Mouse (Mus musculus) limb, embryonic 13.5 days (tissue): ENCODE data around the gene Mecom. TPM values are rescaled to one million over a fixed set of nuclear protein-coding genes. Genes with fewer than 3 reads are reported as not detected.

Experiments used
- ATAC-seq: fragments of 200-750 bp; cut with Nextera tagmentation; 2 replicates; pipeline ENCODE4 v1.8.0; 2017; ENCODE audit warnings: low read depth, moderate number of reproducible peaks, moderate TSS enrichment; ENCODE audit not compliant: low FRiP score
- H3K27ac ChIP-seq: fragments of 300-500 bp; sonication (generic); 2 replicates; pipeline ENCODE4 v1.5.1; 2015; ENCODE audit warnings: inconsistent platforms, mild to moderate bottlenecking, moderate library complexity
- H3K27me3 ChIP-seq: fragments of 300-500 bp; sonication (generic); 2 replicates; pipeline ENCODE4 v1.6.1; 2015; ENCODE audit warnings: mild to moderate bottlenecking, inconsistent platforms
- H3K36me3 ChIP-seq: fragments of 300-500 bp; sonication (generic); 2 replicates; pipeline ENCODE4 v1.6.1; 2015; ENCODE audit warnings: inconsistent platforms, mild to moderate bottlenecking, moderate library complexity
- H3K4me1 ChIP-seq: fragments of 300-500 bp; sonication (generic); 2 replicates; pipeline ENCODE4 v1.6.1; 2015; ENCODE audit warnings: inconsistent platforms
- H3K4me2 ChIP-seq: fragments of 300-500 bp; sonication (generic); replicated peaks from 2 replicates; pipeline ENCODE4 v1.6.1; 2015; ENCODE audit warnings: inconsistent platforms, mild to moderate bottlenecking, moderate library complexity
- H3K4me3 ChIP-seq: fragments of 300-500 bp; sonication (generic); 2 replicates; pipeline ENCODE4 v1.5.1; 2015; ENCODE audit warnings: moderate library complexity, mild to moderate bottlenecking, inconsistent platforms
- H3K9ac ChIP-seq: fragments of 300-500 bp; sonication (generic); 2 replicates; pipeline ENCODE4 v1.6.1; 2015; ENCODE audit warnings: mild to moderate bottlenecking, inconsistent platforms
- H3K9me3 ChIP-seq: fragments of 300-500 bp; sonication (generic); 2 replicates; pipeline ENCODE4 v1.6.1; 2016; ENCODE audit warnings: inconsistent platforms
- WGBS: fragments of 180-500 bp; shearing (Covaris S2); methylation state at CpG from one replicate; pipeline ENCODE4 v1.1.7; 2015; 5-methylcytosine and 5-hydroxymethylcytosine counted together
- polyA plus RNA-seq: library from polyadenylated mRNA; unstranded; fragments of >200 nt; fragmentation: Nextera tagmentation; extraction: Ambion mirVana; gene quantifications from 2 replicates; pipeline ENCODE4 v1.2.1, GENCODE M21; 2015

Gene Mecom
- polyA plus RNA-seq, 1 experiment from 2014 or later: 90.7 TPM

DNA sequence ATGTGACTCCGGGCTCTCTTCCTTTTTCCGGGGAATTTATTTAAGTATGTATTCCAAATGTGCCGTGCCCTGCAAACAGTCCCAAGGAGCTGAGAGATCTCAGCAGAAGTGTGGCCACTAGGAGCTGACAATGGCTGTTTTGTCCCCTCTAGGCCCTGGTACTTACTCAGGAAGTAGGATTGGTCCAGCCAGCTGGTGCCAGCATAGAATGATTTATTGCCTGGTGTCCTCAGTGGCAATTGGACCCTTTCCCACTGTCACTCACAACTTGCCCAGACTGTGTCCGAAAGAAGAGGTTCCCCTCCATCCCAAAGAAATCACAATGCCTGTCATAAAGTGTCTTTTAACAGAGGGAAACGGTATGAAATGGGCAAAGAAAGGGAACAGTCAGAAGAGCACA lies 340.4 kb downstream of the Mecom start:
- no peak overlapping the region for H3K4me3 ChIP-seq
- no peaks in the 10 kb centered on the region for H3K36me3 ChIP-seq
- H3K9ac ChIP-seq: no peak overlapping the region
- H3K27me3 ChIP-seq: no peaks in the 10 kb centered on the region
- WGBS: 45% methylated on average over 5 of the region's 5 CpGs
- H3K27ac ChIP-seq: peak overlapping the region; percentile 33; the same call in 1 of the 2 replicates
- H3K4me2 ChIP-seq: no peak overlapping the region
- no peak for ATAC-seq
- H3K9me3 ChIP-seq: no peaks in the 10 kb centered on the region
- H3K4me1 ChIP-seq: peaks cover 34% of the 10 kb centered on the region

- Histone ChIP-seq H3K9ac (no peak overlapping the region), H3K27ac (no peak overlapping the region)
- WGBS: 57% methylated on average over 8 of the region's 8 CpGs
Measured at GRCm38 (mm10) chr3:30206123-30206522, 341.7 kb downstream of the Mecom start.

GRCm38 (mm10) chr3:30203764-30204163 lies 344.0 kb downstream of the Mecom start:
- WGBS: 79% methylated on average over 2 of the region's 2 CpGs
- Histone ChIP-seq H3K4me3 (no peak overlapping the region), H3K27me3 (no peaks in the 10 kb centered on the region), H3K4me1 (peaks cover 35% of the 10 kb centered on the region), H3K4me2 (no peak overlapping the region), H3K27ac (no peak overlapping the region), H3K36me3 (no peaks in the 10 kb centered on the region), H3K9ac (no peak overlapping the region), H3K9me3 (no peaks in the 10 kb centered on the region)
- no peak for ATAC-seq

More at GRCm38 (mm10) chr3:30206123-30206522, 341.7 kb downstream of the Mecom start:
- no peaks in the 10 kb centered on the region for H3K9me3 ChIP-seq
- no peaks in the 10 kb centered on the region for H3K27me3 ChIP-seq
- peaks cover 36% of the 10 kb centered on the region for H3K4me1 ChIP-seq
- no peak for ATAC-seq
- H3K4me3 ChIP-seq: no peak overlapping the region
- no peak overlapping the region for H3K4me2 ChIP-seq
- H3K36me3 ChIP-seq: no peaks in the 10 kb centered on the region

GRCm38 (mm10) chr3:30198854-30199253 lies 349.0 kb downstream of the Mecom start:
- H3K27ac ChIP-seq: no peak overlapping the region
- peaks cover 17% of the 10 kb centered on the region for H3K4me1 ChIP-seq
- no peaks in the 10 kb centered on the region for H3K27me3 ChIP-seq
- H3K9ac ChIP-seq: no peak overlapping the region
- no peaks in the 10 kb centered on the region for H3K9me3 ChIP-seq
- no peaks in the 10 kb centered on the region for H3K36me3 ChIP-seq
- H3K4me3 ChIP-seq: no peak overlapping the region
- H3K4me2 ChIP-seq: no peak overlapping the region
- WGBS: 75% methylated on average over 2 of the region's 2 CpGs
- ATAC-seq: no peak

DNA sequence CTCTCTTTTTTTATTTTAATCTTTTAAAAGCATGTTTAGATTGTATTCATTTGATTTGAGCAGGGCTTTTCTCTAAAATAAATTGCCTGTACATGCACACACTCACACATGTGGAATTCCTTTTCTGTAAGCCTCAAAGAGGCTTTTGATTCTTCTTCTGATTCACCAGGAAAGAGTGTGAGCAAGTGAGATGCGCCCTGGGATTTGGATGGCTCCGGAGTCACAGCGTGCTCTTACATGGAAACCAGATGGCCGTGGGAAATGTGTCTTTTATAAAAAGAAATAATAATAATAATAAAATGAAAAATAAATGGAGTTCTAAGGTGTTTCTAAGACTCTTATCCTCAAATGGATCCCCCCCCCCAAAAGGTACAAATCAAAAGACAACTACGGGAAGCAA lies 349.6 kb downstream of the Mecom start:
- no peak for ATAC-seq
- H3K4me2 ChIP-seq: no peak overlapping the region
- WGBS: 73% methylated on average over 5 of the region's 5 CpGs

GRCm38 (mm10) chr3:30195186-30195585 lies 352.6 kb downstream of the Mecom start:
- H3K4me2 ChIP-seq: no peak overlapping the region
- H3K9ac ChIP-seq: no peak overlapping the region
- H3K36me3 ChIP-seq: no peaks in the 10 kb centered on the region
- H3K27ac ChIP-seq: no peak overlapping the region
- 0 out of 2 replicates have a peak, but pooled peaks cover 3% of the 10 kb centered on the region for H3K4me1 ChIP-seq
- 90% methylated on average over 3 of the region's 3 CpGs for WGBS
- no peaks in the 10 kb centered on the region for H3K9me3 ChIP-seq
- no peak for ATAC-seq
- no peak overlapping the region for H3K4me3 ChIP-seq
- H3K27me3 ChIP-seq: no peaks in the 10 kb centered on the region

More for the DNA sequence above, 349.6 kb downstream of the Mecom start:
- Histone ChIP-seq H3K27ac (no peak overlapping the region), H3K27me3 (no peaks in the 10 kb centered on the region), H3K9ac (no peak overlapping the region), H3K9me3 (no peaks in the 10 kb centered on the region), H3K4me3 (no peak overlapping the region), H3K4me1 (peaks cover 17% of the 10 kb centered on the region), H3K36me3 (no peaks in the 10 kb centered on the region)

- Histone ChIP-seq H3K27ac (no peak overlapping the region), H3K4me2 (no peak overlapping the region), H3K4me3 (no peak overlapping the region), H3K36me3 (no peaks in the 10 kb centered on the region), H3K27me3 (no peaks in the 10 kb centered on the region), H3K9ac (no peak overlapping the region), H3K9me3 (no peaks in the 10 kb centered on the region), H3K4me1 (peaks cover 10% of the 10 kb centered on the region)
- no peak for ATAC-seq
- 41% methylated on average over 12 of the region's 12 CpGs for WGBS
Measured at GRCm38 (mm10) chr3:30192294-30193007, 355.4 kb downstream of the Mecom start.

DNA sequence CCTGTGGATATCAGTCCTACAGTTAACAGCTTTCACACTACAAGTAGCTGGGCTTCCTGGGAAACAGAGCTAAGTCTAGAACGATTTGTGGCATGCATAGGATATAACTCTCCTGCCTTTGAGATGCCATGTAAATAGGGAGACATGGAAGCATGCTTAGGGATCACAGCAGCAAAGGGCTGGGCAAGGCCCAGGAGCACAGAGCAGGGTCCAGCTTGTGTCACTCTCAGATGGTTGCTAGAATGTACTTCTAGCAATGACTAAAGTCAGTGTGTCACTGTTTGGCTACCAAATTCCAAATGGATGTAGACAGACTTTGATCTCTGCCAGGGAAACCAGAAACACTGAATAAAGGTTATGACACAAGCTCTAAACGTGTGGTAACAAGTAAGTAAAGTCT lies 358.5 kb downstream of the Mecom start:
- no peak overlapping the region for H3K27ac ChIP-seq
- no peaks in the 10 kb centered on the region for H3K9me3 ChIP-seq
- no peak overlapping the region for H3K4me3 ChIP-seq
- 65% methylated on average over 2 of the region's 2 CpGs for WGBS
- no peak for ATAC-seq
- no peak overlapping the region for H3K4me2 ChIP-seq
- no peaks in the 10 kb centered on the region for H3K36me3 ChIP-seq
- no peak overlapping the region for H3K9ac ChIP-seq
- H3K27me3 ChIP-seq: no peaks in the 10 kb centered on the region
- peaks cover 10% of the 10 kb centered on the region for H3K4me1 ChIP-seq

- Histone ChIP-seq H3K9ac (no peak overlapping the region), H3K27me3 (no peaks in the 10 kb centered on the region), H3K9me3 (no peaks in the 10 kb centered on the region), H3K27ac (no peak overlapping the region; the same call in 1 of the 2 replicates), H3K4me2 (no peak overlapping the region), H3K36me3 (no peaks in the 10 kb centered on the region), H3K4me1 (peaks cover 10% of the 10 kb centered on the region), H3K4me3 (no peak overlapping the region)
- ATAC-seq: no peak
- WGBS: 53% methylated on average over 5 of the region's 5 CpGs
Measured at GRCm38 (mm10) chr3:30187812-30188469, 359.9 kb downstream of the Mecom start.

DNA sequence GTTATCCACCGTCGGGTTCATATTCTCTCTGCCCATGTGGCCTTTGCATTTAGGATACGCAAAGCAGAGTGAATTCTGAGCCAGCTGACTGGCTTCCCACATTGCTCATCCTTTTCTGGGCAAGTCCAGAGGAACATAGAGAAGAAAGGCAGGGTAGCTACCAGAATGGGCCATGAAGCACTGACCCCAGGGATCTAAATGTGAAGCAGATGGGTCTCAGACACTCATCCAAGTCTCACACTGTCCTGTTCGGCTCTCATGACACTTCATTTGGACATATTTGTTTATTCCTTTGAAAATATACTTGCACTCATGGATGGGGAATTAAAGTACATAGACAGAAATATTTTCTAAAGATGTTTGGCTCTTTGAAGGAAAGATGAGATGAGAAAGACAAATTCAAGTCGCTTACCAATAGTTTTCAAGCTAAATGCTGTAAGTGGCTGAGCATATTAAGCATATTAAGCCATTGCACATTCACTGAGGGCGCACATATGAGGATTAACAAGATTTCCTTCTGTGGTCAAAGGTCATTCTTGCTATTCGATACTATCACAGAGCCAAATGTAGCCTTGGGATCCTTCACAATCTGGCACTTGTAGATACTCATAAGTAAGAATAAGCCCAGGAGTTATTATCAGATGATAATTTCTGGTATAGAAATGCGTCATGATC lies 365.9 kb downstream of the Mecom start:
- H3K4me2 ChIP-seq: no peak overlapping the region
- H3K9ac ChIP-seq: no peak overlapping the region
- H3K27ac ChIP-seq: no peak overlapping the region
- peaks cover 10% of the 10 kb centered on the region for H3K4me1 ChIP-seq
- WGBS: 88% methylated on average over 8 of the region's 8 CpGs
- no peaks in the 10 kb centered on the region for H3K36me3 ChIP-seq
- H3K9me3 ChIP-seq: no peaks in the 10 kb centered on the region
- no peaks in the 10 kb centered on the region for H3K27me3 ChIP-seq
- H3K4me3 ChIP-seq: no peak overlapping the region
- no peak for ATAC-seq

GRCm38 (mm10) chr3:30176615-30177014 lies 371.2 kb downstream of the Mecom start:
- 87% methylated on average over 5 of the region's 5 CpGs for WGBS
- Histone ChIP-seq H3K4me2 (no peak overlapping the region), H3K9ac (no peak overlapping the region), H3K4me1 (peaks cover 10% of the 10 kb centered on the region), H3K36me3 (peaks cover 4% of the 10 kb centered on the region; the same call in 1 of the 2 replicates), H3K27ac (no peak overlapping the region), H3K4me3 (no peak overlapping the region), H3K9me3 (peaks cover 3% of the 10 kb centered on the region), H3K27me3 (no peaks in the 10 kb centered on the region)
- ATAC-seq: no peak

GRCm38 (mm10) chr3:30173812-30174211 lies 374.0 kb downstream of the Mecom start:
- Histone ChIP-seq H3K9me3 (peaks cover 3% of the 10 kb centered on the region), H3K36me3 (peaks cover 4% of the 10 kb centered on the region; the same call in 1 of the 2 replicates), H3K27ac (no peak overlapping the region), H3K4me2 (no peak overlapping the region), H3K4me1 (peaks cover 8% of the 10 kb centered on the region), H3K27me3 (no peaks in the 10 kb centered on the region), H3K9ac (no peak overlapping the region), H3K4me3 (no peak overlapping the region)
- WGBS: 80% methylated on average over 3 of the region's 3 CpGs
- no peak for ATAC-seq
